Mouse (Mus musculus) MEL (cell line): ENCODE data around the gene 1110008L16Rik.

Experiments
- BHLHE40 ChIP-seq: IDR thresholded peaks from 2 replicates; pipeline ENCODE4 v1.6.1; 2012; ENCODE audit warnings: low read depth, mild to moderate bottlenecking, inconsistent platforms, low read length, improper control_type of control experiment, borderline replicate concordance
- CHD1 ChIP-seq: IDR thresholded peaks from 2 replicates; pipeline ENCODE4 v1.6.1; 2012; ENCODE audit warnings: low read depth, mild to moderate bottlenecking, inconsistent platforms, low read length, improper control_type of control experiment
- CHD2 ChIP-seq: IDR thresholded peaks from 2 replicates; pipeline ENCODE4 v1.6.1; 2011; ENCODE audit warnings: low read length, improper control_type of control experiment
- CTCF ChIP-seq, 3 experiments: IDR thresholded peaks in 2 of 3; conservative IDR thresholded peaks in 1 of 3; 2 replicates each; pipeline ENCODE4 v1.5.1; 2011 to 2012; ENCODE audit warnings: low read length in 3 of 3, low read depth in 2 of 3, mild to moderate bottlenecking in 2 of 3, improper control_type of control experiment in 1 of 3, inconsistent platforms in 1 of 3, mixed read lengths in 1 of 3, moderate library complexity in 1 of 3; ENCODE audit not compliant: control insufficient read depth in 1 of 3, insufficient read depth in 1 of 3, poor library complexity in 1 of 3, severe bottlenecking in 1 of 3
- EP300 ChIP-seq, 2 experiments: IDR thresholded peaks; 2 replicates each; pipeline ENCODE4 v1.6.1; 2011; ENCODE audit warnings: improper control_type of control experiment in 2 of 2, low read length in 2 of 2, low read depth in 1 of 2, mild to moderate bottlenecking in 1 of 2
- GATA1 ChIP-seq: IDR thresholded peaks from 2 replicates; pipeline ENCODE4 v1.6.1; 2011; ENCODE audit warnings: low read depth, low read length, improper control_type of control experiment
- HCFC1 ChIP-seq: IDR thresholded peaks from 2 replicates; pipeline ENCODE4 v1.6.1; 2012; ENCODE audit warnings: low read depth, mild to moderate bottlenecking, inconsistent platforms, low read length, improper control_type of control experiment, moderate library complexity
- JUND ChIP-seq: IDR thresholded peaks from 2 replicates; pipeline ENCODE4 v1.6.1; 2011; ENCODE audit warnings: low read depth, mild to moderate bottlenecking, improper control_type of control experiment, low read length
- MXI1 ChIP-seq: IDR thresholded peaks from 2 replicates; pipeline ENCODE4 v1.6.1; 2011; ENCODE audit warnings: mild to moderate bottlenecking, low read depth, low read length, improper control_type of control experiment
- MYB ChIP-seq: IDR thresholded peaks from 2 replicates; pipeline ENCODE4 v1.6.1; 2011; ENCODE audit warnings: mild to moderate bottlenecking, low read depth, low read length, improper control_type of control experiment
- POLR2A ChIP-seq, 2 experiments: IDR thresholded peaks; 2 replicates each; pipeline ENCODE4 v1.6.1; 2011 to 2012; ENCODE audit warnings: low read length in 2 of 2, mild to moderate bottlenecking in 2 of 2, control low read depth in 1 of 2, improper control_type of control experiment in 1 of 2, low read depth in 1 of 2, moderate library complexity in 1 of 2; ENCODE audit not compliant: control insufficient read depth in 1 of 2, insufficient read depth in 1 of 2, poor library complexity in 1 of 2
- TCF12 ChIP-seq: IDR thresholded peaks from 2 replicates; pipeline ENCODE4 v1.6.1; 2014; ENCODE audit warnings: low read depth, mild to moderate bottlenecking, inconsistent platforms, low read length, improper control_type of control experiment, moderate library complexity
- USF1 ChIP-seq: IDR thresholded peaks from 2 replicates; pipeline ENCODE4 v1.6.1; 2014; ENCODE audit warnings: low read depth, mild to moderate bottlenecking, inconsistent platforms, low read length, improper control_type of control experiment, moderate library complexity
- ZMIZ1 ChIP-seq: IDR thresholded peaks from 2 replicates; pipeline ENCODE4 v1.6.1; 2012; ENCODE audit warnings: low read depth, mild to moderate bottlenecking, inconsistent platforms, low read length, improper control_type of control experiment, moderate library complexity

DNA sequence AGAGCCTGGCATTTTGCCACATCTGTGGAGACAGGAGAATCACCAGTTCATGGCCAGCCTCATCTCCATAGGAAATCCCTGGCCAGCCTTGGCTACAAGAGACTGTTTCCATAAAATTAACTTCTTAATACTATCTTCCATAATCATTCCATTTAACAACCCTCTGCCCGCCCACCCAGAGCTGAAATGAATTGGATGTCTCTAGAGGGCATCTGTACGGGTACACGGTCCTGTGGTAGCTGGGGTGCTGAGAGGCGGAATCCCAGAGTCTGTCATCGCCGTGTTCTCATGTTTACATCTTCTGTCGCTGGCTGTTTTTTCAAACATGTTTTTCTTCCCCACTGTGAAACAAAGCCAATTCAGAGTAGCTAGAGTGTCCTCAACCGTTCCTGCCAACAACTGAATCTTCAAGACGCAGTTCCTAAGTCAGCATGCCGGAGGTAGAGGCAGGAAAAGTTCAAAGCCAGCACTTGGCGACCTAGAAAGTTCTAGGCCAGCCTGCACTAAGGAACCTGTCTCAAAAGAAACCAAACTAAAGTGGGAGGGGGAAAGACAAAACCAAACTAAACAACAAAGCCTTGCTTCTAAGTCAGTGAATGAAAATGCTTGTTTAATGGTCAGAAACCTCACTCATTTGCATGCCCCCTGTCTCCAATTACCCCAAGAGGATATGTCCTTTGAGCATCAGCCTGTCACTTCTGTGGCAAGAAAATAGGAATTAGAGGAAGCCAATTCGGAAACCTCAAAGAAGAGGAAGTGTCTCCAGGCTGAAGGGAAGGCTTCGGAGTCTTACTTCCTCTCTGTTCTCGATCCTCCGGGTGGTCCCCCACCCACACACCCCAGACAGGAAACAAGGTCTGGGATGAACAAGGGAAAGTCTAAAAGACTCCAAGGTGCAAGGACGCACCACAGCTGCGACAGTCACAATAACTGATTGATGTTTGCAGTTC lies 90.0 kb downstream of the 1110008L16Rik start:
- no peak for TF ChIP-seq CTCF (IDR thresholded peaks at IDR 0.05 in 2 of 3, conservative IDR thresholded peaks at IDR 0.05 in 1 of 3; ENCODE audit: control insufficient read depth in 1 of 3, insufficient read depth in 1 of 3, low read depth in 2 of 3, low read length in 3 of 3, poor library complexity in 1 of 3, severe bottlenecking in 1 of 3)
- TF ChIP-seq MYB: no peak
- 0 out of 2 replicates have a peak, but pooled peaks have one; percentile 33 for TF ChIP-seq HCFC1
- no peak for TF ChIP-seq POLR2A (IDR thresholded peaks at IDR 0.05; ENCODE audit: control insufficient read depth in 1 of 2, insufficient read depth in 1 of 2, low read depth in 1 of 2, low read length in 2 of 2, poor library complexity in 1 of 2)
- TF ChIP-seq JUND: no peak
- TF ChIP-seq CHD2: no peak
- TF ChIP-seq ZMIZ1: 0 out of 2 replicates have a peak, but pooled peaks have one; percentile 29
- TF ChIP-seq USF1: no peak
- no peak for TF ChIP-seq GATA1
- TF ChIP-seq CHD1: no peak
- TF ChIP-seq TCF12: 0 out of 2 replicates have a peak, but pooled peaks have one; percentile 5
- peak; percentile 45 to 88 for TF ChIP-seq EP300 (IDR thresholded peaks at IDR 0.05; ENCODE audit: low read depth in 1 of 2, low read length in 2 of 2)
- peak; percentile 45 for TF ChIP-seq MXI1
- no peak for TF ChIP-seq BHLHE40
